Mouse (Mus musculus): ENCODE results near the gene Rab5b. TPM values are rescaled to one million over a fixed set of nuclear protein-coding genes. Genes with fewer than 3 reads are reported as not detected.

The Rab5b gene
- polyA plus RNA-seq, 1 experiment from 2014 or later: 61.6 TPM

DNA sequence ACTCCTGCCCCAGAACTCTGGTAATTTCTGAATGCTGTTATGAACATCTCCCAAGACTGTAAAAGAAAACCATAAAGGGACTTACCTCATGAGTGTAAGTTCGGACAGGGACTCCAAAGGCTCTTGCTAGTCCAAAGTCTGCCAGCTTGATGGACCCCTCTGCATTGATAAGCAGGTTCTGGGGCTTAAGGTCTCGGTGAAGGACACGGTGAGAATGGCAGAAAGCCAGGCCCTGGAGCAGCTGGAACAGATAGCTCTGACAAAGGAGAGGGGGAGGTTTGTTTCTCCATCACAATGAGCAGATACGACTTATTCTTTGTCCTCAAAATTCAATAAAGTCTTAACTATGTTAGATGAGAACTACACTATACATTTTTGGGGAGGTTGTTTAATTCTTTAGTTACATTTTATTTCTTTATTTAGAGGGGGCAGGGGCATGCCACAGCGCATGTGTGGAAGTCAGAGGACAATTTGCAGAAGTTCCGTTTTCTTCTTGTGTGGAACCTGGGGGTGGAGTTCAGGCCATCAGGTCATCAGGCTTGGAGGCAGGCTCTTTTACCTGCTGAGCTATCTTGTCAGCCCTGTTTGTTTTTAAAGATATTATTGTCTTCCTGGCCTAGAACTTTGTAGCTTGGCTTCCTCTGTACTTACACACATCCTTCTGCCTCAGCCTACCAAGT, 6.4 kb upstream of the Rab5b start:
- H3K27ac ChIP-seq (ENCODE audit: low read length): no peak overlapping the region
- H3K9me3 ChIP-seq (ENCODE audit: control insufficient read depth, low read length): no peaks in the 10 kb centered on the region
- WGBS: 69% methylated on average over 6 of the region's 6 CpGs
- peaks cover 3% of the 10 kb centered on the region; the same call in 1 of the 2 replicates for H3K36me3 ChIP-seq (ENCODE audit: control insufficient read depth, insufficient read depth, low read length)
- H3K4me1 ChIP-seq (ENCODE audit: control insufficient read depth, insufficient read depth, low read length): peaks cover 13% of the 10 kb centered on the region; the same call in 1 of the 2 replicates
- H3K4me2 ChIP-seq (ENCODE audit: low read depth, low read length): no peak overlapping the region
- no peak overlapping the region for H3K9ac ChIP-seq (ENCODE audit: low read depth, low read length)
- H3K4me3 ChIP-seq (ENCODE audit: low read length): no peak overlapping the region
- ATAC-seq: no peak
- no peaks in the 10 kb centered on the region for H3K27me3 ChIP-seq (replicated peaks; ENCODE audit: control insufficient read depth, insufficient read depth, low read length)

DNA sequence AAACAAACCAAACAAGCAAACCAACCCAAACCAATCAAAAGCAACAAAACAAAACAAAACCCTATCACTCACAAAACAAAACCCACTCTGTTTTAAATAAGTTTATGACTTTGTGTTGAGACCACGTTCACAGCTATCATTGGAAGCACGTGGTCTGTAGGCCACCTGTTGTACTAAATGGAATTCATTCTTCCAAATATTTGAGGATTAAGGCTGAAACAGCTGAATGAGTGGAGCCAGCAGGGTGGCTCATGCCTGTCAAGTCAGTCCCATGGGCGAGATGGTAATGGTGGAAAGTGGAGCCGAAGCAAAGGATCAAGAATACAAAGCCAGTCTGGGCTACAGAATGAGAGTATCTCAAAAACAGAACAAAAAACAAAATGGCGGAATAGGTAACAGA, 4.6 kb upstream of the Rab5b start:
- peaks cover 3% of the 10 kb centered on the region; the same call in 1 of the 2 replicates for H3K36me3 ChIP-seq (ENCODE audit: control insufficient read depth, insufficient read depth, low read length)
- ATAC-seq: no peak
- 86% methylated on average over 5 of the region's 5 CpGs for WGBS

DNA sequence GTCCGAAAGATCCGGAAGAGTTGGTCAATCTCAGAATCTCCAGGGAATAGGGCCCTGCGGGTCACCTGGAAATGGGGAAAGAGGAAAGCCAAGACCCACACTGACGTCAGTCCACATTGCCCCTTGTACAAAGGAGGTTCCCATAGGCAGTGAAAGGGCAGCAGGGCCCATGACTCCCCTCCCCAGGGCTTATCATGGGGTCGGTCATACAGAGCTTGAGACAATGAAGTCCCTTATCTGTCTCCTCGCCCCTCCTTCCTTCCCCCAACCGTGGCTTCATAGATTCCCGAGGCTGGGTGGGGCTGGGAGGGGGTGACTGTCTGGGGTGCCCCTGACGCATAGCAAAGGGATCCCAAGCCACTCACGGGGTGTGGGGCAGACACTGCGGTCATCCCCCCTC, 3.5 kb upstream of the Rab5b start:
- ATAC-seq: no peak
- no peaks in the 10 kb centered on the region for H3K27me3 ChIP-seq (replicated peaks; ENCODE audit: control insufficient read depth, insufficient read depth, low read length)

More for the DNA sequence above, 4.6 kb upstream of the Rab5b start:
- H3K4me2 ChIP-seq (ENCODE audit: low read depth, low read length): no peak overlapping the region
- no peak overlapping the region for H3K27ac ChIP-seq (ENCODE audit: low read length)
- no peak overlapping the region for H3K4me3 ChIP-seq (ENCODE audit: low read length)
- no peak overlapping the region for H3K9ac ChIP-seq (ENCODE audit: low read depth, low read length)
- H3K4me1 ChIP-seq (ENCODE audit: control insufficient read depth, insufficient read depth, low read length): peaks cover 13% of the 10 kb centered on the region; the same call in 1 of the 2 replicates
- H3K9me3 ChIP-seq (ENCODE audit: control insufficient read depth, low read length): no peaks in the 10 kb centered on the region
- no peaks in the 10 kb centered on the region for H3K27me3 ChIP-seq (replicated peaks; ENCODE audit: control insufficient read depth, insufficient read depth, low read length)

DNA sequence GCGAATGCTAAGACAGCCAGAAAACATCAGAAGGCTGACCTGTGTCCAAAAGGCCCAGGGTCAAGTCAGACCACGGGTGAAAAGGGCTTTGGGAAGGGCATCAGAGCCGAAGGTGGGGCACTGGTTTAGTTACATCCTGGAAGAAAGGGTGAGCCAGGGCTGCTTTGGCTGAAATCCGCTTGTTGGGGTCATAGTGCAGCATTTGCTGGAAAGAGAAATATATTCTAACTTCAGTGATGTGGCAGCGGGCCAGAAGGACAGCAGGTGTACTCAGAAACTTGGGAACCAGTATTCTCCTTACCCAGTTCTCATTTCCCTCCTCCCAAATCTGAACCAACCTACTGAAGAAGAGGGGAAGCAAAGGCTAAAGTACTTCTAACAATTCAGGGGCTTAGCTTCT, 2.9 kb upstream of the Rab5b start:
- Histone ChIP-seq H3K36me3 (ENCODE audit: control insufficient read depth, insufficient read depth, low read length) (peaks cover 3% of the 10 kb centered on the region; the same call in 1 of the 2 replicates), H3K4me2 (ENCODE audit: low read depth, low read length) (no peak overlapping the region), H3K27ac (ENCODE audit: low read length) (no peak overlapping the region), H3K27me3 (replicated peaks; ENCODE audit: control insufficient read depth, insufficient read depth, low read length) (no peaks in the 10 kb centered on the region), H3K9ac (ENCODE audit: low read depth, low read length) (no peak overlapping the region), H3K4me3 (ENCODE audit: low read length) (no peak overlapping the region), H3K4me1 (ENCODE audit: control insufficient read depth, insufficient read depth, low read length) (peaks cover 16% of the 10 kb centered on the region), H3K9me3 (ENCODE audit: control insufficient read depth, low read length) (no peaks in the 10 kb centered on the region)
- 84% methylated on average over 5 of the region's 5 CpGs for WGBS
- no peak for ATAC-seq

More for the DNA sequence above, 3.5 kb upstream of the Rab5b start:
- Histone ChIP-seq H3K9me3 (ENCODE audit: control insufficient read depth, low read length) (no peaks in the 10 kb centered on the region), H3K4me3 (ENCODE audit: low read length) (no peak overlapping the region), H3K4me2 (ENCODE audit: low read depth, low read length) (no peak overlapping the region), H3K4me1 (ENCODE audit: control insufficient read depth, insufficient read depth, low read length) (peaks cover 14% of the 10 kb centered on the region), H3K27ac (ENCODE audit: low read length) (no peak overlapping the region), H3K9ac (ENCODE audit: low read depth, low read length) (no peak overlapping the region), H3K36me3 (ENCODE audit: control insufficient read depth, insufficient read depth, low read length) (peaks cover 3% of the 10 kb centered on the region; the same call in 1 of the 2 replicates)
- 66% methylated on average over 11 of the region's 11 CpGs for WGBS

DNA sequence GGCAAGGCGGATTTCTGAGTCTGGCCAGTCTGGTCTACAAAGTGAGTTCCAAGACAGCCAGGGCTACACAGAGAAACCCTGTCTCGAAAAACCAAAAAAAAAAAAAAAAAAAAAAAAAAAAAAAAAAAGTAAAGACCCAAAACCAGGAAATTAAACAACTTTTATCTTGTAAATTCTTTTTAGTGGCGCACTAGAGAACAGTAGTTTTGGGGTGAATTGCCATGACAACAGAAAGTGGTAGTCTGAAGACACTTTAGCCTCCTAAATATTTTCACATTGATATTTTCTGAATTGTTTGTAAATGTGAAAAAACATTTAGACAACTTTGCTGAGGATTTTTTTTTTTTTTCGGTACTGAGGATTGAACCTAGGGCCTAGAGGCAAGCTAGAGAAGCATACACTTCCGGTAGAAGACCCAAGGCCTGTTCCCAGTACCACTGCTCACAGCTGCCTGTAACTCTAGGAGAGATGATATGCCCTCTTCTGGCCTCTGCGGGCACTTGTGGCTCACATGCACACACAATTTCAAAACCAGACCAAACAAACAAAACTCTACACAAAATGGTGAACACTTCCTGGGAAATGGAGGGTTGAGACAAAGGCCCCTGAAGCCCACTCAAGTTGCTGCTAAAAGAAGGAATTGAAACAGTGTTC, 1.1 kb upstream of the Rab5b start:
- Histone ChIP-seq H3K27ac (ENCODE audit: low read length) (peak overlapping the region; percentile 43; the same call in 1 of the 2 replicates), H3K4me2 (ENCODE audit: low read depth, low read length) (0 out of 2 replicates have a peak overlapping the region, but pooled peaks have one; percentile 59), H3K27me3 (replicated peaks; ENCODE audit: control insufficient read depth, insufficient read depth, low read length) (no peaks in the 10 kb centered on the region), H3K9me3 (ENCODE audit: control insufficient read depth, low read length) (no peaks in the 10 kb centered on the region), H3K4me1 (ENCODE audit: control insufficient read depth, insufficient read depth, low read length) (peaks cover 10% of the 10 kb centered on the region), H3K4me3 (ENCODE audit: low read length) (no peak overlapping the region), H3K9ac (ENCODE audit: low read depth, low read length) (no peak overlapping the region), H3K36me3 (ENCODE audit: control insufficient read depth, insufficient read depth, low read length) (peaks cover 3% of the 10 kb centered on the region; the same call in 1 of the 2 replicates)
- 82% methylated on average over 6 of the region's 6 CpGs for WGBS
- ATAC-seq: no peak

DNA sequence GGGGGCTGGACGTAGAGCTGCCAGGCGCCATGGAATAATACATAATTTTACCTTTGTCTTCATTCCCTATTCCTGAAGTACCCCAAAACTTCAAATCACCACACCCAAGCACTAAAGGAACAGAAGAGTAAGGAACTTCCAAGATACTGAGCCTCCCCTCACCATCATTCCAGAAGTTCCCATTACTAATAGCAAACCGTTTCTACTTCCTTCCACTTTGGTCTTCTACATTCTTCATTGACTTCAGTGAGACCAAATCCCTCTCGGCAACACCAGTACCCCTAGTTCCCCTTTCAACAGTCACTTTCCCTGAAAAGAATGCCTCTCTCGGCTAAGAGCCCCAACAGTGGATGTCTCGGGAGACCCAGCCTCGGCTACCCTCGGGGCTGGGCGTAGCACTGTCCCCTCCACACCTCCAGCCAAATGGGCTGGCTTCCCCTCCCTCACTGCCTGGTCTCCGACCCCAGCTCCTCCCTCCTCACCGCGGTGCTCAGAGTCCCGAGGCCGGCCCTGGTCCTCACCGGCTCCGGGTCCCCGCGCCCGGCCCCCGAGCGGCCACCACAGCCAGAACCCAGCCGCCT, 563 bp downstream of the Rab5b start:
- under 1% methylated on average over 22 of the region's 22 CpGs for WGBS
- Histone ChIP-seq H3K9me3 (ENCODE audit: control insufficient read depth, low read length) (no peaks in the 10 kb centered on the region), H3K36me3 (ENCODE audit: control insufficient read depth, insufficient read depth, low read length) (peaks cover 3% of the 10 kb centered on the region; the same call in 1 of the 2 replicates), H3K4me3 (ENCODE audit: low read length) (peak overlapping the region; percentile 83), H3K4me1 (ENCODE audit: control insufficient read depth, insufficient read depth, low read length) (peaks cover 10% of the 10 kb centered on the region), H3K27me3 (replicated peaks; ENCODE audit: control insufficient read depth, insufficient read depth, low read length) (no peaks in the 10 kb centered on the region), H3K9ac (ENCODE audit: low read depth, low read length) (peak overlapping the region; percentile 85), H3K4me2 (ENCODE audit: low read depth, low read length) (peak overlapping the region; percentile 48), H3K27ac (ENCODE audit: low read length) (peak overlapping the region; percentile 92)
- no peak for ATAC-seq

DNA sequence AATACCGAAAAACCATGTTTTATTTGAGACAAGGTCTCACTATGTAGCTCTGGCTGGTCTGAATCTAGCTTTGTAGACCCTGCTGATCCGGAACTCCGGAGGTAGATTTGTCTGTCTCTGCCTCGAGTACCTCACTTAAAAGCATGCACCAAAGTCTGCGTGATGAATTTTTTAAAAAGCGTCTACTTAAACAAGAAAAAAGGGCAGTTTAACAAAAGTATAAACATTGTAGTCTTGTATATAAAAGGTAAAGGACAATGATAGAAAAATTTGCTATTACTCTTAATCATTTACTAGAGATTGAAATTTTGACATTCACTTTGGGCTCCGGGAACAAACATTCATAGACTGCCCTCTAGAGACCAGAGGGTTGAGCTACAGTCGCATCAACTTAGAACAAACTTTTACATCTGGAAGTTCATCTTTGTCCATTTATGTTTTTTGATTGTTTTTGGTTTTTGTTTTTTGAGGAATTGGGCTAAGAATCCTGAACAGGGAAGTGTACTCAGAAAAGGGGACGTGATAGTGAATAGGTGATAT, 21.5 kb downstream of the Rab5b start:
- 2% methylated on average over 9 of the region's 9 CpGs for WGBS
- no peak for ATAC-seq
- Histone ChIP-seq H3K36me3 (ENCODE audit: control insufficient read depth, insufficient read depth, low read length) (no peaks in the 10 kb centered on the region), H3K27me3 (replicated peaks; ENCODE audit: control insufficient read depth, insufficient read depth, low read length) (no peaks in the 10 kb centered on the region), H3K27ac (ENCODE audit: low read length) (peak overlapping the region; percentile 57), H3K9ac (ENCODE audit: low read depth, low read length) (peak overlapping the region; percentile 72), H3K4me2 (ENCODE audit: low read depth, low read length) (peak overlapping the region; percentile 94), H3K4me1 (ENCODE audit: control insufficient read depth, insufficient read depth, low read length) (peaks cover 8% of the 10 kb centered on the region), H3K9me3 (ENCODE audit: control insufficient read depth, low read length) (no peaks in the 10 kb centered on the region), H3K4me3 (ENCODE audit: low read length) (peak overlapping the region; percentile 77)

DNA sequence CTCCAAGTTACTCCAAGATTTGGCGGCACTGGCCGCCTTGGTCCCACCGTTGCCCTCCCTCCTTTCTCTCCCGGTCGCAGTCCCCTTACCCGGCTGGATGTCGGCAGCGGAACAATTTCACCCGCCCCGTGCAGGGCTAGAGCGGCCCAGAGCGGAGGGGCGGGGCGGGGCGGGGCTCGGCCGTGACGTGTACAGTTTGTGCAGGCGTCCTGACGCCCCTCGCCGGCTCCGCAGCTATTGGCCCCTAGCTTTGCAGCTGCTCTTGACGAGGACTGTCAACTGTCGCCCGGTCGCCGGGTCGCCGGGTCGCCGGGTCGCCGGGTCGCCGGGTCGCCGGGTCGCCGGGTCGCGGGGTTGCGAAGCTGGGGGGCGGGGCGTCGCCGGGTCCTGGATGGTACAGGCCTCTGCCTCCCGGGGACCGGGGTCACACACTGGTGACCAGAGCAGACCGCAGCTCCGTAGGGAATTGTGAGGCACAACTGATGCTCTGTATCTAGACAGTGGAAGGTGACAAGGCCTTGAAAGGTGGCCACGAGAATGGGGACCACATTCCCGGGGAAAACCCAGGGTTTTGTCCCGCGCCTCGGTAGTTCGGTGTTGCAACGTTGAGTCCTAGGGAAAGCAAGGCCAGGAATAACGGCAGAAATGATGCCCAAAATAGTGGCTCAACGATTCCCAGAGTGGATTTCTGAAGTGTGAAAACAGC, 22.1 kb downstream of the Rab5b start, which contains the start of gene Suox:
Gene Suox (minus strand): TSS at position 311 of the 706 bp plus-strand sequence.
- Histone ChIP-seq H3K9ac (ENCODE audit: low read depth, low read length) (peak within 1 kb of the TSS; percentile 72), H3K4me1 (ENCODE audit: control insufficient read depth, insufficient read depth, low read length) (peaks cover 8% of the 10 kb centered on the region), H3K27me3 (replicated peaks; ENCODE audit: control insufficient read depth, insufficient read depth, low read length) (no peaks in the 10 kb centered on the region), H3K36me3 (ENCODE audit: control insufficient read depth, insufficient read depth, low read length) (no peaks in the 10 kb centered on the region), H3K9me3 (ENCODE audit: control insufficient read depth, low read length) (no peaks in the 10 kb centered on the region), H3K27ac (ENCODE audit: low read length) (peak within 1 kb of the TSS; percentile 57), H3K4me3 (ENCODE audit: low read length) (peak within 1 kb of the TSS; percentile 77), H3K4me2 (ENCODE audit: low read depth, low read length) (peak within 1 kb of the TSS; percentile 94)
- ATAC-seq: peak; percentile 90
- WGBS: under 1% methylated on average over 59 of the region's 60 CpGs

Measured in intestine, embryonic 16.5 days (tissue).